Mouse (Mus musculus) megakaryocyte, embryonic 14.5 days (primary cell): ENCODE data around the gene Lyve1.

ENCODE experiments used
- FLI1 ChIP-seq: IDR thresholded peaks from 2 replicates; pipeline ENCODE4 v1.6.1; 2012; ENCODE audit warnings: low read length, inconsistent platforms, mixed read lengths
- GATA1 ChIP-seq: IDR thresholded peaks from 3 replicates; pipeline ENCODE4 v1.6.1; 2012; ENCODE audit warnings: mixed read lengths, low read length, inconsistent platforms, borderline replicate concordance

GRCm38 (mm10) chr7:110818787-110819350 lies 44.2 kb downstream of the Lyve1 start:
- TF ChIP-seq FLI1 (no peak), GATA1 (no peak)
